In genomic region chr2:174501517-174501916, GRCm38 (mm10) we compare ENCODE assay signal across 29 mouse cellular contexts. TPM values are rescaled to one million over a fixed set of nuclear protein-coding genes. Genes with fewer than 3 reads are reported as not detected.
DNase-seq lines count a peak whose midpoint lies in the region; ATAC-seq lines count a peak whose summit lies in the region.
"Had no signal": no experiment of that assay in that cellular context is flagged by ENCODE, and none has a peak within 500 bp of the region (broad histone marks: within the 10 kb centered on the region; RNA-seq: fewer than 3 reads in every experiment).

No protein-coding gene starts in this region.

- WGBS in forebrain, embryonic 11.5 days, result 89% methylated on average over 8 of the region's 8 CpGs
- WGBS in forebrain, embryonic 13.5 days, result 81% methylated on average over 8 of the region's 8 CpGs
- WGBS in hindbrain, embryonic 13.5 days, result 70% methylated on average over 8 of the region's 8 CpGs
- WGBS in hindbrain, embryonic 10.5 days, result 94% methylated on average over 8 of the region's 8 CpGs
- WGBS in neural tube, embryonic 13.5 days, result 76% methylated on average over 8 of the region's 8 CpGs

- H3K4me3 ChIP-seq in forebrain, embryonic 11.5 days (ENCODE audit: low read depth, low read length), result no peak overlapping the region
- H3K4me3 ChIP-seq in forebrain, embryonic 13.5 days, result no peak overlapping the region
- H3K4me3 ChIP-seq in hindbrain, embryonic 13.5 days, result no peak overlapping the region
- H3K4me3 ChIP-seq in hindbrain, embryonic 10.5 days, result no peak overlapping the region
- H3K4me3 ChIP-seq in neural tube, embryonic 13.5 days, result no peak overlapping the region
- H3K4me3 ChIP-seq: embryonic facial prominence, embryonic 12.5 days; gastrocnemius, adult 2 months; layer of hippocampus, adult 2 months; left cerebral cortex, adult 2 months; liver, embryonic 12.5 days; stomach, embryonic 15.5 days had no signal

- ATAC-seq in forebrain, embryonic 11.5 days (replicated peaks; ENCODE audit: low FRiP score), result peak; percentile 34; the same call in 1 of the 2 replicates
- no peak for ATAC-seq in forebrain, embryonic 13.5 days
- ATAC-seq in hindbrain, embryonic 13.5 days (ENCODE audit: low FRiP score), result peak; percentile 52; the same call in 1 of the 2 replicates
- ATAC-seq in neural tube, embryonic 13.5 days (ENCODE audit: low read depth), result 0 out of 2 replicates have a peak, but pooled peaks have one; percentile 50
- ATAC-seq: inflammation-experienced regulatory T-cells, adult 6 months; liver, embryonic 12.5 days; liver, postnatal 0 days had no signal

- no peak overlapping the region for H3K4me2 ChIP-seq in forebrain, embryonic 11.5 days (ENCODE audit: low read depth, low read length, severe bottlenecking)
- H3K4me2 ChIP-seq in forebrain, embryonic 13.5 days, result no peak overlapping the region
- no peak overlapping the region for H3K4me2 ChIP-seq in hindbrain, embryonic 13.5 days
- no peak overlapping the region for H3K4me2 ChIP-seq in neural tube, embryonic 13.5 days
- H3K4me2 ChIP-seq: embryonic facial prominence, embryonic 12.5 days; heart, embryonic 11.5 days; liver, embryonic 12.5 days; stomach, embryonic 15.5 days had no signal

- H3K9me3 ChIP-seq in forebrain, embryonic 11.5 days (ENCODE audit: control insufficient read depth, low read length), result no peaks in the 10 kb centered on the region
- no peaks in the 10 kb centered on the region for H3K9me3 ChIP-seq in forebrain, embryonic 13.5 days (replicated peaks)
- no peaks in the 10 kb centered on the region for H3K9me3 ChIP-seq in hindbrain, embryonic 13.5 days
- no peaks in the 10 kb centered on the region for H3K9me3 ChIP-seq in hindbrain, embryonic 10.5 days
- no peaks in the 10 kb centered on the region for H3K9me3 ChIP-seq in neural tube, embryonic 13.5 days
- H3K9me3 ChIP-seq: embryonic facial prominence, embryonic 12.5 days; liver, embryonic 12.5 days; stomach, embryonic 15.5 days had no signal

- no peak overlapping the region for H3K9ac ChIP-seq in forebrain, embryonic 11.5 days (ENCODE audit: low read length)
- H3K9ac ChIP-seq in forebrain, embryonic 13.5 days, result no peak overlapping the region
- H3K9ac ChIP-seq in hindbrain, embryonic 13.5 days, result no peak overlapping the region
- no peak overlapping the region for H3K9ac ChIP-seq in neural tube, embryonic 13.5 days
- H3K9ac ChIP-seq: embryonic facial prominence, embryonic 12.5 days; liver, embryonic 12.5 days; liver, postnatal 0 days; stomach, embryonic 15.5 days had no signal

- peak; percentile 39 for DNase-seq in forebrain, embryonic 11.5 days (ENCODE audit: low spot score)
- no peak for DNase-seq in hindbrain, embryonic 10.5 days (ENCODE audit: low spot score)
- no peak for DNase-seq in neural tube, embryonic 10.5 days (ENCODE audit: extremely low spot score, low spot score)
- no peak for DNase-seq in adipocyte (ENCODE audit: low spot score)
- no peak for DNase-seq in left cerebral cortex, adult 9 months (ENCODE audit: low spot score in 2 of 2)
- DNase-seq: adrenal gland, postnatal 10 days; cerebellum, adult 8-10 months; cerebellum, postnatal 36 days; gastrocnemius, adult 2 months; gastrocnemius, postnatal 36 days; heart, adult 18-20 months; heart, postnatal 36 days; kidney, adult 11 months; kidney, postnatal 36 days; liver, postnatal 0 days; lung, postnatal 36 days; right cerebral cortex, postnatal 25 days had no signal

- H3K27ac ChIP-seq in forebrain, embryonic 11.5 days (ENCODE audit: low read depth, low read length), result no peak overlapping the region
- no peak overlapping the region for H3K27ac ChIP-seq in forebrain, embryonic 13.5 days
- peak overlapping the region; percentile 71 for H3K27ac ChIP-seq in hindbrain, embryonic 13.5 days
- no peak overlapping the region for H3K27ac ChIP-seq in hindbrain, embryonic 10.5 days
- H3K27ac ChIP-seq in neural tube, embryonic 13.5 days (replicated peaks), result peak overlapping the region; percentile 56
- H3K27ac ChIP-seq: embryonic facial prominence, embryonic 12.5 days; gastrocnemius, adult 2 months; layer of hippocampus, adult 2 months; left cerebral cortex, adult 2 months; liver, embryonic 12.5 days; stomach, embryonic 15.5 days had no signal

- no peaks in the 10 kb centered on the region for H3K4me1 ChIP-seq in forebrain, embryonic 11.5 days (replicated peaks; ENCODE audit: control insufficient read depth, insufficient read depth, low read length)
- H3K4me1 ChIP-seq in forebrain, embryonic 13.5 days, result peaks cover 14% of the 10 kb centered on the region; the same call in 1 of the 2 replicates
- peaks cover 24% of the 10 kb centered on the region for H3K4me1 ChIP-seq in hindbrain, embryonic 13.5 days (replicated peaks)
- 0 out of 2 replicates have a peak, but pooled peaks cover 3% of the 10 kb centered on the region for H3K4me1 ChIP-seq in hindbrain, embryonic 10.5 days (replicated peaks)
- H3K4me1 ChIP-seq in neural tube, embryonic 13.5 days (replicated peaks), result peaks cover 22% of the 10 kb centered on the region
- H3K4me1 ChIP-seq: embryonic facial prominence, embryonic 12.5 days; liver, embryonic 12.5 days; stomach, embryonic 15.5 days had no signal

- no peaks in the 10 kb centered on the region for H3K27me3 ChIP-seq in forebrain, embryonic 11.5 days (ENCODE audit: control insufficient read depth, insufficient read depth, low read length)
- no peaks in the 10 kb centered on the region for H3K27me3 ChIP-seq in forebrain, embryonic 13.5 days
- H3K27me3 ChIP-seq in hindbrain, embryonic 13.5 days, result no peaks in the 10 kb centered on the region
- no peaks in the 10 kb centered on the region for H3K27me3 ChIP-seq in hindbrain, embryonic 10.5 days (ENCODE audit: insufficient read depth, poor library complexity, severe bottlenecking)
- no peaks in the 10 kb centered on the region for H3K27me3 ChIP-seq in neural tube, embryonic 13.5 days
- H3K27me3 ChIP-seq: CH12.LX; embryonic facial prominence, embryonic 12.5 days; liver, embryonic 12.5 days; stomach, embryonic 15.5 days had no signal

- H3K36me3 ChIP-seq in forebrain, embryonic 11.5 days (ENCODE audit: control insufficient read depth, insufficient read depth, low read length), result no peaks in the 10 kb centered on the region
- no peaks in the 10 kb centered on the region for H3K36me3 ChIP-seq in forebrain, embryonic 13.5 days (ENCODE audit: poor library complexity, severe bottlenecking)
- H3K36me3 ChIP-seq in hindbrain, embryonic 13.5 days, result no peaks in the 10 kb centered on the region
- no peaks in the 10 kb centered on the region for H3K36me3 ChIP-seq in hindbrain, embryonic 10.5 days
- no peaks in the 10 kb centered on the region for H3K36me3 ChIP-seq in neural tube, embryonic 13.5 days
- H3K36me3 ChIP-seq: embryonic facial prominence, embryonic 12.5 days; liver, embryonic 12.5 days; stomach, embryonic 15.5 days had no signal

RNA-seq across cellular contexts. Expression of gene Prelid3b, which starts 28.6 kb away (rescaled TPM):
- 127 and 132 TPM in 2 replicates for polyA plus RNA-seq in forebrain, embryonic 11.5 days (2014; fragmentation: Nextera tagmentation; extraction: Ambion mirVana)
- polyA plus RNA-seq in forebrain, embryonic 13.5 days (2015; fragmentation: Nextera tagmentation; extraction: Ambion mirVana), result 120 and 124 TPM in 2 replicates
- 111 and 114 TPM in 2 replicates for polyA plus RNA-seq in hindbrain, embryonic 13.5 days (2015; fragmentation: Nextera tagmentation; extraction: Ambion mirVana)
- 122 and 127 TPM in 2 replicates for polyA plus RNA-seq in hindbrain, embryonic 10.5 days (2016; fragmentation: Nextera tagmentation; extraction: Ambion mirVana)
- polyA plus RNA-seq in neural tube, embryonic 13.5 days (2015; fragmentation: Nextera tagmentation; extraction: Ambion mirVana), result 103 and 107 TPM in 2 replicates

RNA-seq across cellular contexts. Expression of gene Atp5e, which starts 37.6 kb away (rescaled TPM):
- polyA plus RNA-seq in forebrain, embryonic 11.5 days (2014; fragmentation: Nextera tagmentation; extraction: Ambion mirVana), result 600 and 613 TPM in 2 replicates
- polyA plus RNA-seq in forebrain, embryonic 13.5 days (2015; fragmentation: Nextera tagmentation; extraction: Ambion mirVana), result 740 and 832 TPM in 2 replicates
- 832 and 843 TPM in 2 replicates for polyA plus RNA-seq in hindbrain, embryonic 13.5 days (2015; fragmentation: Nextera tagmentation; extraction: Ambion mirVana)
- 623 and 749 TPM in 2 replicates for polyA plus RNA-seq in hindbrain, embryonic 10.5 days (2016; fragmentation: Nextera tagmentation; extraction: Ambion mirVana)
- 736 and 807 TPM in 2 replicates for polyA plus RNA-seq in neural tube, embryonic 13.5 days (2015; fragmentation: Nextera tagmentation; extraction: Ambion mirVana)

RNA-seq across cellular contexts. Expression of gene Tubb1, which starts 51.0 kb away (rescaled TPM):
- 4.9 and 6.3 TPM in 2 replicates for polyA plus RNA-seq in forebrain, embryonic 11.5 days (2014; fragmentation: Nextera tagmentation; extraction: Ambion mirVana)
- polyA plus RNA-seq in forebrain, embryonic 13.5 days (2015; fragmentation: Nextera tagmentation; extraction: Ambion mirVana), result 0.96 and 1.2 TPM in 2 replicates
- polyA plus RNA-seq in hindbrain, embryonic 13.5 days (2015; fragmentation: Nextera tagmentation; extraction: Ambion mirVana), result 1.0 and 1.9 TPM in 2 replicates
- 5.5 and 5.7 TPM in 2 replicates for polyA plus RNA-seq in hindbrain, embryonic 10.5 days (2016; fragmentation: Nextera tagmentation; extraction: Ambion mirVana)
- 1.3 and 2.2 TPM in 2 replicates for polyA plus RNA-seq in neural tube, embryonic 13.5 days (2015; fragmentation: Nextera tagmentation; extraction: Ambion mirVana)
- polyA plus RNA-seq: C2C12 had no signal

Comparison
In these comparisons a context has a peak if more than half of its experiments do, and no peak if none do; other contexts are left out.
1. H3K27ac ChIP-seq: peak in hindbrain, embryonic 13.5 days (single experiment) and neural tube, embryonic 13.5 days (single experiment); none in forebrain, embryonic 11.5 days (single experiment), forebrain, embryonic 13.5 days (single experiment) and hindbrain, embryonic 10.5 days (single experiment).